Mouse (Mus musculus) intestine, postnatal 0 days (tissue): ENCODE data around the gene Asna1. TPM values are rescaled to one million over a fixed set of nuclear protein-coding genes. Genes with fewer than 3 reads are reported as not detected.

Experiments
- ATAC-seq: fragments of 200-750 bp; cut with Nextera tagmentation; 2 replicates; pipeline ENCODE4 v1.8.0; 2017; ENCODE audit warnings: mild to moderate bottlenecking, moderate TSS enrichment, moderate library complexity
- H3K27ac ChIP-seq: fragments of 300-500 bp; sonication (generic); 2 replicates; pipeline ENCODE4 v1.5.1; 2014; ENCODE audit warnings: mild to moderate bottlenecking, low read depth, low read length, moderate library complexity
- H3K27me3 ChIP-seq: fragments of 300-500 bp; sonication (generic); replicated peaks from 2 replicates; pipeline ENCODE4 v1.6.1; 2014; ENCODE audit warnings: low read length, mixed read lengths; ENCODE audit not compliant: control insufficient read depth, insufficient read depth
- H3K36me3 ChIP-seq: fragments of 300-500 bp; sonication (generic); 2 replicates; pipeline ENCODE4 v1.6.1; 2014; ENCODE audit warnings: mild to moderate bottlenecking, moderate library complexity; ENCODE audit not compliant: control insufficient read depth, insufficient read depth
- H3K4me1 ChIP-seq: fragments of 300-500 bp; sonication (generic); replicated peaks from 2 replicates; pipeline ENCODE4 v1.6.1; 2014; ENCODE audit warnings: antibody characterized with exemption, low read length, mixed read lengths; ENCODE audit not compliant: control insufficient read depth, insufficient read depth
- H3K4me2 ChIP-seq: fragments of 300-500 bp; sonication (generic); replicated peaks from 2 replicates; pipeline ENCODE4 v1.6.1; 2014; ENCODE audit warnings: low read depth, mild to moderate bottlenecking, moderate library complexity
- H3K4me3 ChIP-seq: fragments of 300-500 bp; sonication (generic); 2 replicates; pipeline ENCODE4 v1.5.1; 2014; ENCODE audit warnings: low read depth, low read length
- H3K9ac ChIP-seq: fragments of 300-500 bp; sonication (generic); 2 replicates; pipeline ENCODE4 v1.6.1; 2014; ENCODE audit warnings: mild to moderate bottlenecking, low read depth, low read length
- H3K9me3 ChIP-seq: fragments of 300-500 bp; sonication (generic); 2 replicates; pipeline ENCODE4 v1.6.1; 2016; ENCODE audit warnings: mixed run types; ENCODE audit not compliant: control insufficient read depth
- CTCF ChIP-seq: sonication (generic); IDR thresholded peaks from 2 replicates; pipeline ENCODE4 v1.5.1; 2016; ENCODE audit warnings: low read depth, mild to moderate bottlenecking, control low read depth, antibody characterized with exemption, moderate library complexity
- whole genome bisulfite sequencing: fragments of 180-500 bp; shearing (Covaris S2); extraction: QIAGEN DNeasy Blood & Tissue Kit; methylation state at CpG from one replicate; pipeline ENCODE4 v1.1.7; 2014; 5-methylcytosine and 5-hydroxymethylcytosine counted together
- polyA plus RNA-seq: library from polyadenylated mRNA; unstranded; fragments of >200 nt; fragmentation: Nextera tagmentation; extraction: Ambion mirVana; gene quantifications from 2 replicates; pipeline ENCODE4 v1.2.1, GENCODE M21; 2015

Asna1 gene
- polyA plus RNA-seq, 1 experiment from 2014 or later, result 105 TPM

DNA sequence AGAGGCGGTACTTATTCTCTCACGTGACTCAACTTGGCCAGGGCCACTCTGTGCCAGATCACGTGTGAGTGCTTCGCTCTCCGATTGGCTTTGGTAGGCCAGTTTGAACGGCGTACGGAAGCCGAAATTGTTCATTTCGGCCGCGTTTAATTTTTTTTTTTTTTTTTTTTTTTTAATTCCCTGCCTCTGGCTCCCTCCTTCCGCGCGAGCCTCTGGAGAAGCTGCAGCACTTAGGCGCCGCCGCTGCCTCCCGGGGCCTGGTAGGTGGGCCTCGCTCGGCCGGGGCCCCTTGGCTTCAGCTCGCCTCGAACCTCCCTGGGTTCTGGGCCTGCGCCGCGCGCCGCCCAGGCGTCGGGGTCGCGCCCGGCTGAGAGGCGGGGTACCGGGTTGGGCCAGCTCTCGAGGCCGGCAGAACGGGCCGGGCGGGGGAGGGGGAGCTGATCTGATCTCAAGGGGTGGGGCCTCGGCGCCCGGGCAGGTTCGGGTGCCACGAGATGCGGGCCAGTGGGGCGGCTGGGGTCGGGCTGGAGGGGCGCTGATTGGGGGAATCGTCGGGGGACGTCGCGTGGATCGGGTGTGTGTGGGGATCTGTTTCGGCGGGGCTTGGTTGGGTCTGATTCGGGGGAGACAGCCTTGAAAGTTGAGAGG is 11.8 kb upstream of the Asna1 start, which contains the start of gene Tnpo2:
Gene Tnpo2 (plus strand): TSS at position 198 of the 648 bp plus-strand sequence.
- ATAC-seq, result peak; percentile 89
- H3K4me2 ChIP-seq, result peak within 1 kb of the TSS; percentile 94
- under 1% methylated on average over 55 of the region's 59 CpGs for WGBS
- peak within 1 kb of the TSS; percentile 88 for H3K4me3 ChIP-seq
- H3K9me3 ChIP-seq, result no peaks in the 10 kb centered on the region
- TF ChIP-seq CTCF, result no peak
- H3K27me3 ChIP-seq, result no peaks in the 10 kb centered on the region
- peaks cover 21% of the 10 kb centered on the region for H3K36me3 ChIP-seq
- peaks cover 5% of the 10 kb centered on the region; the same call in 1 of the 2 replicates for H3K4me1 ChIP-seq
- peak within 1 kb of the TSS; percentile 96 for H3K27ac ChIP-seq
- peak within 1 kb of the TSS; percentile 89 for H3K9ac ChIP-seq

DNA sequence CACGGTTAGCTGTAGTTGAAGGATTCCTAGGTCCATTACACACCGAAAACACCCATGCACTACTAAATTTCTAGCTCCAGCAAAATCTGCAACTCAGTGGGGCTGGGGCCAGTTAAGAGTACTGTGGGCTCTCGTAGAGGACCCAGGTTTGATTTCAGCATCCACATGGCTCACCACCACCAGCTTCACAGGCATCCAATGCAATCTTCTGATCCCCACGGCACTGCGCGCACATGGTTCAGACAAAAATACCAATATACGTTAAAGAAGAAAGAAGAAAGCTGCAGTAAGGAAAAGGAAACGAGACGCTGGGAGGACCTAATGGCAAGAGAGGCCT is 11.3 kb upstream of the Asna1 start:
- Histone ChIP-seq H3K36me3 (peaks cover 19% of the 10 kb centered on the region), H3K27ac (peak overlapping the region; percentile 96), H3K4me2 (peak overlapping the region; percentile 94), H3K9me3 (no peaks in the 10 kb centered on the region), H3K4me3 (peak overlapping the region; percentile 88), H3K4me1 (peaks cover 5% of the 10 kb centered on the region; the same call in 1 of the 2 replicates), H3K9ac (peak overlapping the region; percentile 89), H3K27me3 (no peaks in the 10 kb centered on the region)
- 0% methylated on average over 9 of the region's 9 CpGs for WGBS
- ATAC-seq, result peak; percentile 3; the same call in 1 of the 2 replicates
- TF ChIP-seq CTCF, result no peak

DNA sequence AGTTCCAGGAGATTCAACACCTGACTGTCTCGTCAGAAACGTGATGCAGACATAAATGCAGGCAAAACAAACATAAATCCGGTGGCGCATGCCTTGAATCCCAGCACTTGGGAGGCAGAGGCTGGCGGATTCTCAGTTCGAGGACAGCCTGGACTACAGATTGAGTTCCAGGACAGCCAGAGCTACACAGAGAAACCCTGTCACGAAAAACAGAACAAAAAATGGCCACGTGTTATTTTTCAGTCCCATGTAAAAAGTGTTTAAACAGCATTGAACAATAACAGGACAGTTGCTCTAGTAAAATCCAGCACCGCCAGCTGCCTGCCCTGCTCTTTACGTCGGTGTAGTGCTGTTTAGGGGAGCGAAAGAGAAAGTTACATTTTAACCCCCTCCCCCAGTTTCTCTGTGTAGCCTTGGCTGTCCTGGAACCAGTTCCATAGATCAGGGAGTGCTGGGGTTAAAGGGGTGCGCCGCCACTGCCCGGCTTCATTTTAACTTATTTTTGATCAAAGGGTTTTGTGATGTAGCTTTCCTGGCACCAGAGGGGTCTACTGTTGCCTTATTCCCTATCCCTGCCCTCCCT is 10.7 kb upstream of the Asna1 start:
- Histone ChIP-seq H3K9me3 (no peaks in the 10 kb centered on the region), H3K27ac (peak overlapping the region; percentile 96), H3K36me3 (peaks cover 14% of the 10 kb centered on the region), H3K27me3 (no peaks in the 10 kb centered on the region), H3K4me3 (peak overlapping the region; percentile 88), H3K9ac (peak overlapping the region; percentile 89), H3K4me2 (peak overlapping the region; percentile 94), H3K4me1 (peaks cover 5% of the 10 kb centered on the region; the same call in 1 of the 2 replicates)
- TF ChIP-seq CTCF, result no peak
- under 1% methylated on average over 15 of the region's 15 CpGs for WGBS
- ATAC-seq, result 0 out of 2 replicates have a peak, but pooled peaks have one; percentile 3

DNA sequence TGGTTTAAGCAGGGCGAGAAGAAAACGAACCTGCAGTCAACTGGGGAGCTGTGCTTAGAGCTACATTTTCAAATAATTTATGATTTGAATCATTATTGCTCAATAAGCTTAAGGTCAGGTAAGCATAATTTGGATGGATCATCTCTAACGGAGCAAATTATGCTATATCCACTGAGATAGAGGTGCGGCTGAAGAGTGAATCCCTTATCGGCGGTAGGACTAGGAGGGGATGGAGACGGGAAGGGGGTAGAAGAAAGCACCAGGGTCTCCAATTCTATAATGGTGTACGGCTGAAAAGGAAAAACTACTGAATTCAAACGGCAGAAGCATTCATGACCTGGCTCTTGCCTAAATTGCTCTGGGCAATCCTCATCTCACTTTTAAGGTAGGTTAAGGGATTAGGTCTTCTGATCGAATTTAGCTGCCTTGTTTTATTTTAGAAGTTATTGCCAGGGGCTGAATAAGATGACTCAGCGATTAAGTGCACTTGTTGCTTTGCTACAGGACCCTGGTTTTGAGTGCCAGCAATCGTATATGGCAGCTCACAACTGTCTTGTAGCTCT is 10.2 kb upstream of the Asna1 start:
- H3K4me2 ChIP-seq, result peak overlapping the region; percentile 94
- peaks cover 14% of the 10 kb centered on the region for H3K36me3 ChIP-seq
- H3K4me1 ChIP-seq, result peaks cover 5% of the 10 kb centered on the region; the same call in 1 of the 2 replicates
- no peaks in the 10 kb centered on the region for H3K27me3 ChIP-seq
- no peaks in the 10 kb centered on the region for H3K9me3 ChIP-seq
- WGBS, result 2% methylated on average over 12 of the region's 12 CpGs
- peak overlapping the region; percentile 89 for H3K9ac ChIP-seq
- ATAC-seq, result no peak
- no peak for TF ChIP-seq CTCF
- peak overlapping the region; percentile 96 for H3K27ac ChIP-seq
- peak overlapping the region; percentile 88 for H3K4me3 ChIP-seq

DNA sequence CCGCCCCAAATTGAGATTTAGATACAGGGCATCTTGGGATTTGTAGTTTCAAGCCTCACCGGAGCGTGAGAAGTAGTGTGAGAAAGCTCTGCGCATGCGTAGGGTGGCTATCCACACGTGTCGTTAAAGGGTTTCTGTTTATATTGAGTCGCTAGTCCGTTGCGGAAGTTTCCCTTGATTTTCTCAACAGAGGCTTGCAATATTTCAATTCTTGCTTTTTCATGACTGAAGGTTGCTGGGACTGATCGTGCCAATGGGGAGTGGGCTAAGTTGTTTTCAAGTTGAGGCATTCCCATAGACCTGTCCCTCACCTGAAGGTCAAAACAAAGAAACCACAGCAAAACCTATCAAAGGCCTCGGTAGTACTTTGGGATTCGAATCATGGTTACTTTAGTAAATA is 9.7 kb upstream of the Asna1 start:
- H3K36me3 ChIP-seq, result peaks cover 19% of the 10 kb centered on the region
- no peak for ATAC-seq
- H3K9ac ChIP-seq, result 0 out of 2 replicates have a peak overlapping the region, but pooled peaks have one; percentile 32
- H3K4me2 ChIP-seq, result peak overlapping the region; percentile 94
- under 1% methylated on average over 13 of the region's 13 CpGs for WGBS
- H3K4me1 ChIP-seq, result peaks cover 5% of the 10 kb centered on the region; the same call in 1 of the 2 replicates
- no peaks in the 10 kb centered on the region for H3K9me3 ChIP-seq
- H3K27me3 ChIP-seq, result no peaks in the 10 kb centered on the region
- H3K27ac ChIP-seq, result peak overlapping the region; percentile 17; the same call in 1 of the 2 replicates
- TF ChIP-seq CTCF, result no peak
- H3K4me3 ChIP-seq, result peak overlapping the region; percentile 88

DNA sequence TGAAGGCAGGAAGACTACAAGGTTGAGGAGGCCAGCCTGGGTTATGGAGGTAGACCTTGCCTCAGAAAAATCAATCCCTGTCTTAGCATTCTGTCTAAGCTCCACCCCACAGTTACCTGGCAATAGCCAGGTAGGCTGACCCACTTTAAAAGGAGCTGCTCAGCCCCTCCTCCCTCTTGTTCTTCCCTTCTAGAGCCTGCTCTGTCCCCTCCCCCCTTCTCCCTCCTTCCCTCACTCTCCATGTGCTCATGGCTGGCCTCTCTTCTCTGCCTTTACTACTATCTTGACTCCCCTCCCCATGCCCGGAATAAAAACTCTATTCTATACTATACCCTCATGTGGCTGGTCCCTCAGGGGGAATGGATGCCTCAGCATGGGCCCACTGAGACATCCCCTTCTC is 8.8 kb upstream of the Asna1 start:
- TF ChIP-seq CTCF, result no peak
- no peak overlapping the region for H3K4me3 ChIP-seq
- H3K27me3 ChIP-seq, result no peaks in the 10 kb centered on the region
- H3K4me1 ChIP-seq, result peaks cover 5% of the 10 kb centered on the region; the same call in 1 of the 2 replicates
- no peak for ATAC-seq
- H3K4me2 ChIP-seq, result no peak overlapping the region
- peaks cover 21% of the 10 kb centered on the region for H3K36me3 ChIP-seq
- WGBS, result 48% methylated on average over 1 of the region's 1 CpGs
- no peak overlapping the region for H3K9ac ChIP-seq
- no peaks in the 10 kb centered on the region for H3K9me3 ChIP-seq
- H3K27ac ChIP-seq, result no peak overlapping the region
